Mouse (Mus musculus): ENCODE data around the gene Kctd21. TPM values are rescaled to one million over a fixed set of nuclear protein-coding genes. Genes with fewer than 3 reads are reported as not detected.

The Kctd21 gene
- 1 to 10 TPM; 8.6 to 9.4 TPM for total RNA-seq (2023)

GRCm38 (mm10) chr7:97331726-97332666 lies at the start of gene Kctd21, which contains the start of gene Usp35:
Gene Kctd21, plus strand, starts transcription at chr7:97332327.
Gene Usp35, minus strand, starts transcription at chr7:97332020.

Other genes with a start within 250 kb of the Kctd21 start
- gene Usp35, start 307 bp upstream of the Kctd21 start, total RNA-seq (2023): 10 to 100 TPM; 11.2 to 12.9 TPM
- 10 to 100 TPM; 15.4 to 16.2 TPM for gene Alg8, start 39.3 kb downstream of the Kctd21 start, total RNA-seq (2023)
- 10 to 100 TPM; 78.0 to 85.3 TPM for gene Ndufc2, start 67.7 kb downstream of the Kctd21 start, total RNA-seq (2023)
- gene Thrsp, start 85.4 kb downstream of the Kctd21 start, total RNA-seq (2023): not detected
- 1 to 10 TPM in 1 of 2 experiments, under 1 TPM in 1; 0.71 to 1.1 TPM for gene Kctd14, start 119.0 kb downstream of the Kctd21 start, total RNA-seq (2023)
- 10 to 100 TPM; 26.4 to 30.9 TPM for gene Ints4, start 148.6 kb downstream of the Kctd21 start, total RNA-seq (2023)
- 1 to 10 TPM; 7.2 to 9.1 TPM for gene Aamdc, start 247.2 kb downstream of the Kctd21 start, total RNA-seq (2023)
- 10 to 100 TPM; 50.4 to 58.4 TPM for gene Rsf1, start 247.6 kb downstream of the Kctd21 start, total RNA-seq (2023)